Mouse (Mus musculus) lung, embryonic 15.5 days (tissue): ENCODE data around the gene Sirpa. TPM values are rescaled to one million over a fixed set of nuclear protein-coding genes. Genes with fewer than 3 reads are reported as not detected.

Source experiments
- ATAC-seq: fragments of 200-750 bp; cut with Nextera tagmentation; 2 replicates; pipeline ENCODE4 v1.8.0; 2017; ENCODE audit warnings: moderate number of reproducible peaks, borderline replicate concordance; ENCODE audit not compliant: low FRiP score, low TSS enrichment; ENCODE audit errors: extremely low read depth
- H3K27ac ChIP-seq: fragments of 300-500 bp; sonication (generic); 2 replicates; pipeline ENCODE4 v1.5.1; 2015; ENCODE audit warnings: moderate library complexity, mild to moderate bottlenecking, inconsistent platforms
- H3K27me3 ChIP-seq: fragments of 300-500 bp; sonication (generic); 2 replicates; pipeline ENCODE4 v1.6.1; 2015; ENCODE audit warnings: inconsistent platforms
- H3K36me3 ChIP-seq: fragments of 300-500 bp; sonication (generic); 2 replicates; pipeline ENCODE4 v1.6.1; 2015; ENCODE audit warnings: inconsistent platforms
- H3K4me1 ChIP-seq: fragments of 300-500 bp; sonication (generic); 2 replicates; pipeline ENCODE4 v1.6.1; 2015; ENCODE audit warnings: inconsistent platforms
- H3K4me2 ChIP-seq: fragments of 300-500 bp; sonication (generic); 2 replicates; pipeline ENCODE4 v1.6.1; 2015; ENCODE audit warnings: inconsistent platforms, mild to moderate bottlenecking, moderate library complexity
- H3K4me3 ChIP-seq: fragments of 300-500 bp; sonication (generic); 2 replicates; pipeline ENCODE4 v1.5.1; 2015; ENCODE audit warnings: mild to moderate bottlenecking, inconsistent platforms
- H3K9ac ChIP-seq: fragments of 300-500 bp; sonication (generic); 2 replicates; pipeline ENCODE4 v1.6.1; 2015; ENCODE audit warnings: inconsistent platforms
- H3K9me3 ChIP-seq: fragments of 300-500 bp; sonication (generic); 2 replicates; pipeline ENCODE4 v1.6.1; 2016; ENCODE audit warnings: inconsistent platforms
- WGBS: fragments of 180-500 bp; shearing (Covaris S2); methylation state at CpG from one replicate; pipeline ENCODE4 v1.1.7; 2015; 5-methylcytosine and 5-hydroxymethylcytosine counted together
- polyA plus RNA-seq: library from polyadenylated mRNA; unstranded; fragments of >200 nt; fragmentation: Nextera tagmentation; extraction: Ambion mirVana; gene quantifications from 2 replicates; pipeline ENCODE4 v1.2.1, GENCODE M21; 2015

Gene Sirpa
- polyA plus RNA-seq, 1 experiment from 2014 or later: 20.6 TPM

DNA sequence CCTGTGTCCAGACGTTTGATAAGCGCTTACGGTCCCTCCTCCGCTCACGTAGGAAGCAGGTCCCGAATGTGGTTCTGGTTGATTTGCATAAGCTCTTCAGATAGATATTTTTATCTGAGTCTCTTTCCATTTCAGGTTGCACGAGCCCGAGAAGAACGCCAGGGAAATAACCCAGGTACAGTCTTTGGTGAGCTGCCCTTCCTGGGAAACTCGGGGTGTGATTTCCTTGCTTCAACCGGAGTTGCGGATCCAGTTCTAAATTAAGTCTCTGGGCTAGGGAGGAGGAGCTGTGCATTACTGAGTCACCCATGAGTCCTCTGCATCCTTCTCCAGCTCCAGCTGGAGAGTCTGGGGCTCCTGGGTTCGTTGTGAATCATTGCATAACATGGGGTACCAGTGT lies 35.2 kb downstream of the Sirpa start:
- ATAC-seq: no peak
- no peak overlapping the region for H3K4me2 ChIP-seq
- H3K4me3 ChIP-seq: no peak overlapping the region

DNA sequence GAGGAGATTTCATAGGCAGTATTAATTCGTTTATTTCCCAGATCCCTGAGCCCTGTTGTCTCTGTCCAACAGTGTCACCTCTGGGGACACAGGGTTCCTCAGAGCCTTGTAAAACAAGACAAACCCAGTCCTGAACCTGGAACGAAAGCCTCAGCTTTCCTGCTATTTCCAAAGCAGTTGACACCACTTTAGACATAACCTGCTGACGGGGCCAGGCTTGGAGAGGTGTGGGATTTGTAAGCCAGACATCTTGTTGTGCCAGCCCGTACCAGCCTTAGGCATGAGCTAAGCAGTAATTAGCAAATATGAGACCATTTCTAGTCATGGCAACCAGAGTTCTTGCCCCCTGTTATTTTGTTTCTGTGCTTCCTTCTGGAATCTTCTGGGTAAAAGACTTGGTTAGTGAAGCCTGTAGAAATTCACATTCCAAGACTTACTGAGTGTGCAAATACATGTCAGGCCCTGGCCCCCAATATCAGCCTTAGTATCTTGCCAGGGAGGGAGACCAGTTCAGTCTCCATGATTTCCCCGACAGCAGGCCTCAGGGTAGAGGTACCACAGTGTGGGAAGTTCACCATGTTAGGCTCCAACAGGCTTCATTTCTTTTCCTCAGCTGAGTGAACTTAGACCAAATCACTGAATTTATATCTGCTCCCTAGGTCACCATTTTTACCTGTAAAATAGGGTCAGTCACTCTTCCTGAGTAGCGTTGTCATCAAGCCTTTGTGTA lies 36.0 kb downstream of the Sirpa start:
- peaks cover 7% of the 10 kb centered on the region; the same call in 1 of the 2 replicates for H3K4me1 ChIP-seq
- no peak overlapping the region for H3K4me2 ChIP-seq
- H3K36me3 ChIP-seq: no peaks in the 10 kb centered on the region
- H3K4me3 ChIP-seq: no peak overlapping the region
- no peak overlapping the region for H3K9ac ChIP-seq
- no peaks in the 10 kb centered on the region for H3K27me3 ChIP-seq
- H3K9me3 ChIP-seq: no peaks in the 10 kb centered on the region
- H3K27ac ChIP-seq: no peak overlapping the region
- WGBS: 85% methylated on average over 6 of the region's 6 CpGs
- ATAC-seq: no peak

More for the DNA sequence above, 35.2 kb downstream of the Sirpa start:
- 70% methylated on average over 13 of the region's 13 CpGs for WGBS
- Histone ChIP-seq H3K36me3 (no peaks in the 10 kb centered on the region), H3K27ac (no peak overlapping the region), H3K9ac (no peak overlapping the region), H3K27me3 (no peaks in the 10 kb centered on the region), H3K4me1 (peaks cover 7% of the 10 kb centered on the region; the same call in 1 of the 2 replicates), H3K9me3 (no peaks in the 10 kb centered on the region)

DNA sequence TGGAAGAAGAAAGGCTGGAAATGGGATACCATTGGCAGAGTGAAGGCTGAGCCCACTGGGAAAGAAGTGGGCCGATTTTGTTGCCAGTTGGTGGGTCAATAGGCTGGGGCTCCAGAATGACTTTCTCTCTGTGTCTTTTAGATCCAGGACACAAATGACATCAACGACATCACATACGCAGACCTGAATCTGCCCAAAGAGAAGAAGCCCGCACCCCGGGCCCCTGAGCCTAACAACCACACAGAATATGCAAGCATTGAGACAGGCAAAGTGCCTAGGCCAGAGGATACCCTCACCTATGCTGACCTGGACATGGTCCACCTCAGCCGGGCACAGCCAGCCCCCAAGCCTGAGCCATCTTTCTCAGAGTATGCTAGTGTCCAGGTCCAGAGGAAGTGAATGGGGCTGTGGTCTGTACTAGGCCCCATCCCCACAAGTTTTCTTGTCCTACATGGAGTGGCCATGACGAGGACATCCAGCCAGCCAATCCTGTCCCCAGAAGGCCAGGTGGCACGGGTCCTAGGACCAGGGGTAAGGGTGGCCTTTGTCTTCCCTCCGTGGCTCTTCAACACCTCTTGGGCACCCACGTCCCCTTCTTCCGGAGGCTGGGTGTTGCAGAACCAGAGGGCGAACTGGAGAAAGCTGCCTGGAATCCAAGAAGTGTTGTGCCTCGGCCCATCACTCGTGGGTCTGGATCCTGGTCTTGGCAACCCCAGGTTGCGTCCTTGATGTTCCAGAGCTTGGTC lies 37.3 kb downstream of the Sirpa start:
- 92% methylated on average over 15 of the region's 15 CpGs for WGBS
- no peak overlapping the region for H3K27ac ChIP-seq
- H3K4me3 ChIP-seq: no peak overlapping the region
- no peaks in the 10 kb centered on the region for H3K9me3 ChIP-seq
- no peak for ATAC-seq
- H3K36me3 ChIP-seq: no peaks in the 10 kb centered on the region
- no peaks in the 10 kb centered on the region for H3K27me3 ChIP-seq
- no peak overlapping the region for H3K9ac ChIP-seq
- peaks cover 1% of the 10 kb centered on the region; the same call in 1 of the 2 replicates for H3K4me1 ChIP-seq
- no peak overlapping the region for H3K4me2 ChIP-seq

DNA sequence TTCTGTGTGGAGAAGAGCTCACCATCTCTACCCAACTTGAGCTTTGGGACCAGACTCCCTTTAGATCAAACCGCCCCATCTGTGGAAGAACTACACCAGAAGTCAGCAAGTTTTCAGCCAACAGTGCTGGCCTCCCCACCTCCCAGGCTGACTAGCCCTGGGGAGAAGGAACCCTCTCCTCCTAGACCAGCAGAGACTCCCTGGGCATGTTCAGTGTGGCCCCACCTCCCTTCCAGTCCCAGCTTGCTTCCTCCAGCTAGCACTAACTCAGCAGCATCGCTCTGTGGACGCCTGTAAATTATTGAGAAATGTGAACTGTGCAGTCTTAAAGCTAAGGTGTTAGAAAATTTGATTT lies 37.9 kb downstream of the Sirpa start:
- H3K9me3 ChIP-seq: no peaks in the 10 kb centered on the region
- H3K4me3 ChIP-seq: no peak overlapping the region
- no peak overlapping the region for H3K9ac ChIP-seq
- H3K27me3 ChIP-seq: no peaks in the 10 kb centered on the region
- H3K36me3 ChIP-seq: no peaks in the 10 kb centered on the region
- no peaks in the 10 kb centered on the region for H3K4me1 ChIP-seq
- no peak overlapping the region for H3K4me2 ChIP-seq
- 91% methylated on average over 3 of the region's 3 CpGs for WGBS
- no peak for ATAC-seq
- H3K27ac ChIP-seq: no peak overlapping the region

DNA sequence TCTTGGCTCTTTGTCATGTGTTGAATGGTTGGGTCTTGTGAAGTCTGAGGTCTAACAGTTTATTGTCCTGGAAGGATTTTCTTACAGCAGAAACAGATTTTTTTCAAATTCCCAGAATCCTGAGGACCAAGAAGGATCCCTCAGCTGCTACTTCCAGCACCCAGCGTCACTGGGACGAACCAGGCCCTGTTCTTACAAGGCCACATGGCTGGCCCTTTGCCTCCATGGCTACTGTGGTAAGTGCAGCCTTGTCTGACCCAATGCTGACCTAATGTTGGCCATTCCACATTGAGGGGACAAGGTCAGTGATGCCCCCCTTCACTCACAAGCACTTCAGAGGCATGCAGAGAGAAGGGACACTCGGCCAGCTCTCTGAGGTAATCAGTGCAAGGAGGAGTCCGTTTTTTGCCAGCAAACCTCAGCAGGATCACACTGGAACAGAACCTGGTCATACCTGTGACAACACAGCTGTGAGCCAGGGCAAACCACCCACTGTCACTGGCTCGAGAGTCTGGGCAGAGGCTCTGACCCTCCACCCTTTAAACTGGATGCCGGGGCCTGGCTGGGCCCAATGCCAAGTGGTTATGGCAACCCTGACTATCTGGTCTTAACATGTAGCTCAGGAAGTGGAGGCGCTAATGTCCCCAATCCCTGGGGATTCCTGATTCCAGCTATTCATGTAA lies 38.5 kb downstream of the Sirpa start:
- 69% methylated on average over 7 of the region's 7 CpGs for WGBS
- Histone ChIP-seq H3K36me3 (no peaks in the 10 kb centered on the region), H3K4me2 (no peak overlapping the region), H3K27me3 (no peaks in the 10 kb centered on the region), H3K27ac (no peak overlapping the region), H3K9me3 (no peaks in the 10 kb centered on the region), H3K4me3 (no peak overlapping the region), H3K9ac (no peak overlapping the region), H3K4me1 (no peaks in the 10 kb centered on the region)
- ATAC-seq: no peak

DNA sequence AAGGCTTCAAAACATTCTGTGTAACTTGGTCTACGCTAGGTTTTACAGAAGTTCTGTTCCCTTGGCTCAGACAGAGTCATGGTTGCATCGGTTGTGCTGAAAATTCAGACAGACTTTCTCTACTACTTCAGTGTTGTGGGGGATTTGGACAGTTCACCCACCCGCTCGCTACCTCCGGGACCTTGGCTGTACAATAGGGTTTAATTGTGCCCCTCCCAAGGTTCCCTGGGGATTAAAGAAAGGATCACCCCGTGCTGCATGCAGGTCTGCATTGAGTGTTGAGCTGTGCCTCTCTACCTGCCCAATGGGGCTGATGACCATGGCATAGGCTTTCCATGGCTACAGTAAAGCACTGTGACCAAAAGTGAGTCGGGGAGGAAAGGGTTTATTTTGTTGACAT lies 39.7 kb downstream of the Sirpa start:
- Histone ChIP-seq H3K4me1 (no peaks in the 10 kb centered on the region), H3K9ac (no peak overlapping the region), H3K9me3 (no peaks in the 10 kb centered on the region), H3K4me3 (no peak overlapping the region), H3K27ac (no peak overlapping the region), H3K27me3 (no peaks in the 10 kb centered on the region), H3K4me2 (no peak overlapping the region), H3K36me3 (no peaks in the 10 kb centered on the region)
- ATAC-seq: no peak
- WGBS: 94% methylated on average over 7 of the region's 7 CpGs

DNA sequence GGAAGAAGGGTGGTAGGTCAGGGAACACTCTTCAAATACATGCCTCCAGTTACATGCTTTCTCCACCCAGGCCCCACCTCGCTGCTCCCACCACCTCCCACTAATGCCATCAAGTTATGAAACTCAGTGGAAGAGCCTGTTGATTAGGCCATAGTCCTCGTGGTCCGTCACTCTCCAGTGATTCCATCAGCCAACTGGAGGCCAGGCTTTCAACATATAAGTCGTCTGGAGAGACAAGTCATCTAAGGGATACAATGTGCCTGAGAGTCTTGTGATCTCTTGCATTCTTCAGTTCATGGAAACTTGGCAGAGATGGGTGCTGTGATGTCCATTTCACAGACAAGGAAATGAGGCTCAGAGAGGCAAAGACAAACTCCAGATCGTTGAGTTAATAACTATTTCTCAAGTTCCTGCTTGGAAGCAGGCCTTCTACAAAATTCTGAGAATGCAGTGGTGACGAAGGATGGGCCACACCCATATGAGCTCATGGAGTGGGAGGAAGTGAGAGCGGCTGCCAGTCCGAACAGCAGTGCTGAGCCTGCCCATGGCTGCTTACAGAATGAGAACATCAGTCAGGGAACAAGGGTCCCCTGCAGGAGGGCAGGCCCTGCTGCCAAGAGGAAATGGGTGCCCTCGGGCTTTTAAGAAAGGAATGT lies 40.6 kb downstream of the Sirpa start:
- H3K36me3 ChIP-seq: no peaks in the 10 kb centered on the region
- H3K4me1 ChIP-seq: no peaks in the 10 kb centered on the region
- no peak overlapping the region for H3K9ac ChIP-seq
- ATAC-seq: peak; percentile 76; the same call in 1 of the 2 replicates
- no peak overlapping the region for H3K4me3 ChIP-seq
- WGBS: 41% methylated on average over 9 of the region's 9 CpGs
- H3K4me2 ChIP-seq: no peak overlapping the region
- no peaks in the 10 kb centered on the region for H3K27me3 ChIP-seq
- no peaks in the 10 kb centered on the region for H3K9me3 ChIP-seq
- no peak overlapping the region for H3K27ac ChIP-seq

DNA sequence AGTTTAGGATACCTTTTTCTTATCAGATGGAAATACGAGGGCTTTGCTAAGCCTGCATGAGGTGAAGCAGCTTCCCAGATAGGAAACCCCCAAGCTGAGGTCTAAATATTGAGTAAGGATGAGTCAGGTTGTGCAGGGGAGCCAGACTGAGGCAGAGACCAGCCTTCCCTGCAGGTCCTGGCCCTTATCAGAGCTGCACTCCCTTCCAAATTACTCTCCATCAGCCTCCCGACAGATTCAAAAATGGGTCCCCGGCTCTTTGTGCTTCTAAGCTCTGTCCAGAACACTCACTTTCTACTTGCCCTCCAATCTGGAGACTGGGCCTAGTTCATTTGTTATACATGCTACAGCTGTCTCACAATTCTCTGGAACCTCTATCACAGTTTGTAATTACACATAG lies 41.3 kb downstream of the Sirpa start:
- 59% methylated on average over 3 of the region's 3 CpGs for WGBS
- ATAC-seq: no peak
- no peaks in the 10 kb centered on the region for H3K9me3 ChIP-seq
- no peak overlapping the region for H3K4me2 ChIP-seq
- no peak overlapping the region for H3K4me3 ChIP-seq
- no peaks in the 10 kb centered on the region for H3K36me3 ChIP-seq
- no peaks in the 10 kb centered on the region for H3K27me3 ChIP-seq
- no peak overlapping the region for H3K27ac ChIP-seq
- H3K9ac ChIP-seq: no peak overlapping the region
- no peaks in the 10 kb centered on the region for H3K4me1 ChIP-seq

DNA sequence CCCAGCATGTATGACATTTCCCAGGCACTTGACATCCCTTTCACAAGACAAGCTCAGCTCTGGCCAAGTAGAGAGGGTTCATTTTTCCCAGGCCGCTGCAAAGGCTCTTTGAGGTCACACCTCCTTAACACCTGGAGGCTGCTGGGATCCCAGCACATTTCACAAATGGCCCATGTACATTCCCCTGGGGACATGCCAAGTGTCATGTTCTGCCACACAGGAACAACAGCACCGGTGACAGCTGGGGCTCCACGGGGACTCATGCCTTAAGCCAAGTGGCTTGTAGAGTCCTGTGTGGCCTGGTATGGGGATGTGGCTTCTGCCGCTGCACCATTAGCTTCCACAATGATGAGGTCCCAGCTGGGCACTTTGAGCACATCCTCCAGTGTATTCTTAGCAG lies 60.0 kb downstream of the Sirpa start:
- Histone ChIP-seq H3K4me3 (no peak overlapping the region), H3K27ac (no peak overlapping the region), H3K9ac (no peak overlapping the region), H3K4me2 (no peak overlapping the region), H3K36me3 (no peaks in the 10 kb centered on the region), H3K4me1 (no peaks in the 10 kb centered on the region), H3K27me3 (no peaks in the 10 kb centered on the region), H3K9me3 (no peaks in the 10 kb centered on the region)
- no peak for ATAC-seq
- 56% methylated on average over 4 of the region's 4 CpGs for WGBS

DNA sequence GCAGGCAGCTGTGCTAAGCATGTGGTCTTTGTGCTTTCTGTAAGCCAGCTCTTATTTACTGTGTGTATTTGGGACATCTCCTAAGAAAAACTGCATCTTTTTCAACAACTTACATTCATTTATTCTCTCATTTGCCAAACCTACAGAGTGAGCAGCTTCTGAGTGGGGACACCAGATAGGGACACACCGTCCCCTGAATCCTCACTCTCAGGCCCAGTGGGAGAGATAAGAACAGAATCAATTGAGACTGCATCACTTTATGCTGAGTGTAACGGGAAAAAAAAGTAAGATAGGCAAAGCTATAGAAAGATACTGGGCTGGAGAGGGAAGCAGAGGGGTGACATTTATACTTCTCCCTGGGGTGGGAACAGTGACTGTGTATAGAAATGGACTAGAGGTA lies 61.0 kb downstream of the Sirpa start:
- no peaks in the 10 kb centered on the region for H3K27me3 ChIP-seq

DNA sequence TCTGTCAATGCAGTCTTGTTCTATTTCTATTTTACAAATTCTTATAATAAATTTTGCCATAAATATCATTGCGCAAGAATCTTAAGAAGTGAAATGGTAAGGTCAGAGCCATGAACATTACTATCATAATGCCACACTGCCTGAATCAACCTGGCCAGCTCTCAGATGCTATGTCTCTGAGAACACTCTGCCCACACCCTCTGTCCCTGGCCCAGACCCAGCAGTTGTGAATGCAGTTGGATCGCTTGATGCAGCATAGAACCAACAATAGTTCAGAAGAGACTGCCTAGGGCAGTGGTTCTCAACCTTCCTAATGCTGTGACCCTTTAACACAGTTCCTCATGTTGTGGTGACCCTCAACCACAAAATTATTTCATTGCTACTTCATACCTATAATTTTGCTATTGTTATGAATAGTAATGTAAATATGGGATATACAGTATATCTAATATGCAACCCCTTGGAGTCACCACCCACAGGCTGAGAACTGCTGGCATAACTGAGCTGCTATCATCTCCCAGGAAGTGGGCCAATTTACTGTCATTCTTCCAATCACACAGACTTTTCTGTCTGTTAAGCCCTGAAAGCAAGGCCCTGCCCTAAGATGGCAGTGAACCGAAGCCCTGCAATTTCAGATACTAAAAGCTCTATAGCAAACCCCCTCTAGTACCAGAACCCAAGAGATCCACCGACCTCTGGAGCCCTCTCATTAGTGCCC lies 61.8 kb downstream of the Sirpa start:
- 86% methylated on average over 4 of the region's 4 CpGs for WGBS
- H3K4me3 ChIP-seq: no peak overlapping the region
- no peak overlapping the region for H3K4me2 ChIP-seq
- no peaks in the 10 kb centered on the region for H3K36me3 ChIP-seq
- no peak overlapping the region for H3K27ac ChIP-seq
- no peaks in the 10 kb centered on the region for H3K9me3 ChIP-seq
- ATAC-seq: no peak
- H3K27me3 ChIP-seq: no peaks in the 10 kb centered on the region
- no peak overlapping the region for H3K9ac ChIP-seq
- no peaks in the 10 kb centered on the region for H3K4me1 ChIP-seq

More for the DNA sequence above, 61.0 kb downstream of the Sirpa start:
- Histone ChIP-seq H3K36me3 (no peaks in the 10 kb centered on the region), H3K27ac (no peak overlapping the region), H3K9me3 (no peaks in the 10 kb centered on the region), H3K9ac (no peak overlapping the region), H3K4me1 (no peaks in the 10 kb centered on the region), H3K4me3 (no peak overlapping the region), H3K4me2 (no peak overlapping the region)
- no peak for ATAC-seq
- 70% methylated on average over 2 of the region's 2 CpGs for WGBS
